Mouse (Mus musculus) heart, embryonic 11.5 days (tissue): Measurements from ENCODE around the gene Gnb2. TPM values are rescaled to one million over a fixed set of nuclear protein-coding genes. Genes with fewer than 3 reads are reported as not detected.
A peak's percentile ranks its signal among the peaks of the same experiment; 100 is the strongest.

Source experiments
- ATAC-seq: fragments of 200-750 bp; cut with Nextera tagmentation; replicated peaks from 2 replicates; pipeline ENCODE4 v1.8.0; 2017; ENCODE audit warnings: moderate library complexity; ENCODE audit not compliant: insufficient number of reproducible peaks, low FRiP score, low TSS enrichment
- H3K27ac ChIP-seq: fragments of 300-500 bp; sonication (generic); 2 replicates; pipeline ENCODE4 v1.5.1; 2014; ENCODE audit warnings: mild to moderate bottlenecking, low read depth, low read length
- H3K27me3 ChIP-seq: fragments of 300-500 bp; sonication (generic); 2 replicates; pipeline ENCODE4 v1.6.1; 2014; ENCODE audit warnings: mild to moderate bottlenecking, low read length, mixed read lengths; ENCODE audit not compliant: control insufficient read depth, insufficient read depth
- H3K36me3 ChIP-seq: fragments of 300-500 bp; sonication (generic); 2 replicates; pipeline ENCODE4 v1.6.1; 2014; ENCODE audit warnings: mild to moderate bottlenecking, low read length, moderate library complexity, mixed read lengths; ENCODE audit not compliant: control insufficient read depth, insufficient read depth
- H3K4me1 ChIP-seq: fragments of 300-500 bp; sonication (generic); 2 replicates; pipeline ENCODE4 v1.6.1; 2014; ENCODE audit warnings: low read length; ENCODE audit not compliant: control insufficient read depth, insufficient read depth
- H3K4me2 ChIP-seq: fragments of 300-500 bp; sonication (generic); 2 replicates; pipeline ENCODE4 v1.6.1; 2014; ENCODE audit warnings: mild to moderate bottlenecking, moderate library complexity
- H3K4me3 ChIP-seq: fragments of 300-500 bp; sonication (generic); 2 replicates; pipeline ENCODE4 v1.5.1; 2014; ENCODE audit warnings: low read depth, low read length
- H3K9ac ChIP-seq: fragments of 300-500 bp; sonication (generic); 2 replicates; pipeline ENCODE4 v1.6.1; 2014; ENCODE audit warnings: mild to moderate bottlenecking, low read depth, low read length, moderate library complexity
- H3K9me3 ChIP-seq: fragments of 300-500 bp; sonication (generic); replicated peaks from 2 replicates; pipeline ENCODE4 v1.6.1; 2016; ENCODE audit warnings: low read length; ENCODE audit not compliant: control insufficient read depth
- WGBS: fragments of 180-500 bp; shearing (Covaris S2); extraction: QIAGEN DNeasy Blood & Tissue Kit; methylation state at CpG from one replicate; pipeline ENCODE4 v1.1.7; 2014; ENCODE audit not compliant: insufficient replicate concordance; 5-methylcytosine and 5-hydroxymethylcytosine counted together
- polyA plus RNA-seq: library from polyadenylated mRNA; unstranded; fragments of >200 nt; fragmentation: Nextera tagmentation; extraction: Ambion mirVana; gene quantifications from 2 replicates; pipeline ENCODE4 v1.2.1, GENCODE M21; 2014

The Gnb2 gene
- polyA plus RNA-seq, 1 experiment from 2014 or later: 318 TPM

DNA sequence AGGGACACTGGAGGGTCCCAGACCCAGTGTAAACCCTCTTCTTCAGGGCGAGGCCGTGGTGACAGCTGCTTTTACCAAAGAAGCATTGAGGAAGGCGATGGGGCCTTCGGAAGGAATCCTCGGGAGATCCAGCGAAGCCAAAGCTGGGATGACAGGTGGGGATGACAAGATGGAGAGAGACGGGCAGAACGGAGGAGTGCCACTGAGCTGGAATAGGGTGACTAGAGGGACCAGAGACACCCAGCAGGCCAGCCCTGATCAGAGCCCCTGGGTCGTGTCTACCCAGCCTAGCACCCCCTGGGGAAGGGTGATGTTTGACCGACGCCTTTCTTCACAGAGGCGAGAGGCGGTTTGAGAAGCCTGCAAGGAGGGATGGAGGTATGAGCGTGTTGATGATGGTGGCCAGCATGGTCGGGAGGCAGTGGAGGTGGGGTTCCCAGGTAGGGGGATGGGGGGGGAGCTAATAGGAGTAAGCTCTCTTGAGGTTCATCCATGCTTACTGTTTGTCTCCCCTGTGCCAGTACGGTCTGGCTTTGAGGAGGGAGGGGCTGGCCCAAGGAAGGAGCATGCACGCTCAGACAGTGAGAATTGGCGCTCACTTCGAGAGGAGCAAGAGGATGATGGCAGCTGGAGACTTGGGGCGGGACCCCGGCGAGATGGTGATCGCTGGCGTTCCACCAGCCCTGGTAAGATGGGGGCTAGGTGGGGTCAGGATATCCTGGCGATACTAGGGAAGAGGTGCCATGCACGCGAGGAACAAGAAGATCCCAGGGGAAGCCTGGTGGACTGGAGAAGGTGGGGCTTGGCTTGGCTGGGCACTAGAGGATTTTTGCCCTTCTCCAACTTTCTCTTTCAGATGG, 13.4 kb downstream of the Gnb2 start:
- Histone ChIP-seq H3K36me3 (peaks cover 58% of the 10 kb centered on the region), H3K27ac (no peak overlapping the region), H3K4me3 (no peak overlapping the region), H3K27me3 (no peaks in the 10 kb centered on the region), H3K9me3 (no peaks in the 10 kb centered on the region), H3K9ac (no peak overlapping the region), H3K4me1 (no peaks in the 10 kb centered on the region), H3K4me2 (no peak overlapping the region)
- 91% methylated on average over 27 of the region's 27 CpGs for WGBS
- no peak for ATAC-seq

DNA sequence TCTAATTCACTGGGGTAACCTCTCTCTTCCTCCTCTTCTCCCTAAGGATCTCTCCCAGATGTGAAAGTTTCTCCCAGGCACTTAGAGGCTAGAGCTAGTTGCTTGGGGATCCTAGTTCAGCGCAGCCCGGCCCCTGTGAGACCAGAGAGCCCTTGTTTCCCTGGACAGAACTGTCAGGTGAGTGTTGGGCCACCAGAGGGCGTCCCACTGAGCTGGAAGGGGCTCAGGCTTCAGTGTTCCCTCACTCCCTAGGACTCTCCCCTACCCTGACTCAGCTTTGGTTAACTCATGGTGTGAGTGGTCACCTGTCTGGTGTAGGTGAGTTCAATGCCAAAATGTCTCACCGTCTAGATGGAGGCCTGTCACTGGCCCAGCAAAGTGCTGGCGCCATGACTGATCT, 14.9 kb downstream of the Gnb2 start, which contains the start of gene Gigyf1:
Gene Gigyf1, plus strand, starts transcription at position 113 of the 400 bp plus-strand sequence.
- 74% methylated on average over 5 of the region's 5 CpGs for whole genome bisulfite sequencing
- Histone ChIP-seq H3K4me3 (no peak within 1 kb of the TSS), H3K27ac (no peak within 1 kb of the TSS), H3K36me3 (peaks cover 43% of the 10 kb centered on the region), H3K9ac (no peak within 1 kb of the TSS), H3K4me1 (peaks cover 5% of the 10 kb centered on the region; the same call in 1 of the 2 replicates), H3K27me3 (no peaks in the 10 kb centered on the region), H3K4me2 (no peak within 1 kb of the TSS), H3K9me3 (no peaks in the 10 kb centered on the region)
- 0 out of 2 replicates have a peak, but pooled peaks have one; percentile 7 for ATAC-seq

DNA sequence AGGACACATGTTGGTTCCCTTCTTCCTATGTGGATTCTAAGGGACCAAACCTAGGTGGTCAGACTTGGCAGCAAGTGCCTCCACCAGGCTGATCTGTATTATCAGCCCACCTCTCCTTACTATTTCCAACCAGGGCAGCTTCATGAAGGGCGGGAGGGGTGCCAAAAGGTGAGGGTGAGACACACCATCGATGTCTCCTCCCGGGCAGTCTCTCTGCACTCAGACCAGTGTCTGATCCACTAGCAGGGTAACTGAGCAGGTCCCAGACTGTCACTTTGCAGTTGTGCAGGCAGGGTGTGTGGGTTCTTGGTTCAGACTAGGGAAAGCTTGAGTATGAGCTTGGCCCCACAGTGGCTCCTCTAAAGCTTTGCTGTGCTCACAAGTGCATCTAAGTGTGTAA, 18.5 kb downstream of the Gnb2 start:
- Histone ChIP-seq H3K9ac (no peak overlapping the region), H3K4me1 (peaks cover 23% of the 10 kb centered on the region), H3K4me2 (no peak overlapping the region), H3K27ac (no peak overlapping the region), H3K27me3 (no peaks in the 10 kb centered on the region), H3K9me3 (no peaks in the 10 kb centered on the region), H3K36me3 (peaks cover 12% of the 10 kb centered on the region), H3K4me3 (no peak overlapping the region)
- no peak for ATAC-seq
- WGBS: 79% methylated on average over 3 of the region's 3 CpGs

DNA sequence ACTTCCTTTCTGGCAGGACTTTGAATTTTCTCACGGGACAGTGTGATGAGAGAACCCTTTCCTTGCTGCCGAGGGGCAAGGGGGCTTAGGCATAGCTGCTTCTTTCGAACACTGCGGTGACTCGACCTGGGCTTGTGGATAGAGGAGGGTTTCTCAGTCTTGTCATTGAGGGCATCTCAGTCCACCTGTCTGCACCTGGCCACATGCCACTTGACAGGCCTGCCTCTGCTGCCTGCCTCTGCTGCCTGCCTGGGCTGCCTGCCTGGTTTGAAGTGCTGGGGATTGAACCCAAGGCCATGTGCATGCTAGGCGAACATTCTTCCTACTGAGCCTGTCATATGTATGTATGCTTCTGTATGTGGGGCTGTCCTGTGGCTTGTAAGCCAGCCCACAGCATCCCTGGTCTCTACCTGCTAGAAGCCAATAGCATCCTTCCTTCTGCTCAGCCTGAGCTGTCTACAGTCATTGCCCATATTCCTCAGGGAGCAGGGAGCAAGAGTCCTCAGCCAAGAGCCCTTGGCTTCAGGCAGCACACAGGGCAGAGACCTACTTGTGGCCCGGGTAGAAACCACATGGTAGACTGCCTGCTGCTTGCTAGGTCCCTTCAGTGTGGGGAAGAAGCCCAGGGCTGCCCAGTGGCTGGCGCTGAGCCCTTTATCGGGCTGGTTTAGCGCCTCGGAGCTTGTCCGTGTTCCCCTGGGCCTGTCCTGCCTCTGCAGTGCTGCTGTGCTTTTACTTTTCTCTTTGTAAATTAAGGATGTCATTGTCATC, 19.2 kb downstream of the Gnb2 start:
- Histone ChIP-seq H3K4me1 (peaks cover 23% of the 10 kb centered on the region), H3K27me3 (no peaks in the 10 kb centered on the region), H3K9me3 (no peaks in the 10 kb centered on the region), H3K9ac (no peak overlapping the region), H3K27ac (no peak overlapping the region), H3K36me3 (peaks cover 6% of the 10 kb centered on the region; the same call in 1 of the 2 replicates), H3K4me3 (no peak overlapping the region), H3K4me2 (no peak overlapping the region)
- ATAC-seq: no peak
- 87% methylated on average over 12 of the region's 12 CpGs for WGBS

DNA sequence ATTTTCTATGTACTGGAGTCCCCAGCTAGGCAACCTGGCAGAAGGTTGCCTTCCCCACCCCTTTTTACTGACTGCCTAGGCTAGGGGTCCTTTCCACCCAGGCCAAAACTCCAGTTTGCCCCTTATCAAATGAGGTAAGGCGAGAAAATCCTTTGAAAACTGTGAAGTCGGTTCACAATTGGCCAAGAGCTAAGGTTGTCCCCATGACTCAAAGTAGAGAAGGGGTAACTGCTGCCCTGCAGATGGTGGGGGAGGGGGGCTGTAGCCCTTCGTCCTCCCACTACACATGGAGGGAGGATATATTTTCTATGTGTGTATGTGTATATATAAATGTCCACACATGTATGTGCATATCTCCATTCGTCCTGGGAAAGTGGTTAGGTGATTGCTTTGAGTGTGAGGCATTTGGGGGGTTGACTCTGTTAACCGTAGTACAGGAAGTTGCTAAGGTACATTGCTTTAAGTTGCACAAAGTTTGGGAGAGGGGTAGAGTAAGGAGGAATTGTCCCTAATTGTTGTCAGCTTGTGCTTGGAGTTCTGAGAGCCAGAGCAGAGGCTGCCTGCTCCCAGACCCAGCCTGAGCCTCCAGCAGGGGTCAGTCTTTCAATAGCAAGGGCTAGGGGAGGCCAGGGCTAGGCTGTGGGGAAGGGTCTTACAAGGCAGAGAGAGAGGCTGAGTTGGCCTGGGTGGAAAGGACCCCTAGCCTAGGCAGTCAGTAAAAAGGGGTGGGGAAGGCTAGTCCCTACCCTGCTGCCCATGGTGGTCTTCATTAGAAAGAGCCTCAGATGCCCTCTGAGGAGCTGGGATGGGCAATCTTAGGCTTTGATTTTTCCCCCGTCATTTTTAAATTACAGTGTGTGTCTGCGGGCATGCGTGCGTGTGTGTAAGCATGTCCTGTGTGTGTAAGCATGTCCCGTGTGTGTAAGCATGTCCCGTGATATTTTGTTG, 20.2 kb downstream of the Gnb2 start:
- ATAC-seq: no peak
- Histone ChIP-seq H3K9ac (no peak overlapping the region), H3K4me3 (no peak overlapping the region), H3K4me2 (no peak overlapping the region), H3K27ac (no peak overlapping the region), H3K36me3 (no peaks in the 10 kb centered on the region), H3K27me3 (no peaks in the 10 kb centered on the region), H3K9me3 (no peaks in the 10 kb centered on the region), H3K4me1 (peaks cover 23% of the 10 kb centered on the region)
- 78% methylated on average over 11 of the region's 11 CpGs for WGBS

DNA sequence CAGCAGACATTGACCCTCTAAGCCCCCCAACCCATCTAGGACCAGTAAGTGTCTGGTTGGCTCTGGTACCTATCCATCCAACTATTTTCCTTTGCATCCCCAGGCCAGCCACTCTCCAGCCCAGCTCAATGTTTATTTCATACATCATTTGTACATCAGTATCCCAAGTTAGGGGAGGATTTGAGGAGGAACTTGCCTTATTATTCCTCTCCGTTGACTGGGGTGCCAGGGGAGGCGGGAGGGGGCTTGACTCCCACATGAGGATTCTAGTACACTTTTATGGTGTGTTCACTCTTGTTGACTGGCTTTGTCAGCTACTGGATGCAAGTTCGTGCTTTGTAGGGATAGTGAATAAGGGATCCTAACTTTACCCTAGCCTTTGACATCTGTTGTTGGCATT, 21.6 kb downstream of the Gnb2 start:
- H3K4me2 ChIP-seq: peak overlapping the region; percentile 95
- H3K9ac ChIP-seq: no peak overlapping the region
- H3K4me3 ChIP-seq: peak overlapping the region; percentile 89
- H3K4me1 ChIP-seq: peaks cover 23% of the 10 kb centered on the region
- WGBS: 78% methylated on average over 3 of the region's 3 CpGs
- no peak overlapping the region for H3K27ac ChIP-seq
- H3K9me3 ChIP-seq: no peaks in the 10 kb centered on the region
- no peaks in the 10 kb centered on the region for H3K36me3 ChIP-seq
- ATAC-seq: no peak
- no peaks in the 10 kb centered on the region for H3K27me3 ChIP-seq

DNA sequence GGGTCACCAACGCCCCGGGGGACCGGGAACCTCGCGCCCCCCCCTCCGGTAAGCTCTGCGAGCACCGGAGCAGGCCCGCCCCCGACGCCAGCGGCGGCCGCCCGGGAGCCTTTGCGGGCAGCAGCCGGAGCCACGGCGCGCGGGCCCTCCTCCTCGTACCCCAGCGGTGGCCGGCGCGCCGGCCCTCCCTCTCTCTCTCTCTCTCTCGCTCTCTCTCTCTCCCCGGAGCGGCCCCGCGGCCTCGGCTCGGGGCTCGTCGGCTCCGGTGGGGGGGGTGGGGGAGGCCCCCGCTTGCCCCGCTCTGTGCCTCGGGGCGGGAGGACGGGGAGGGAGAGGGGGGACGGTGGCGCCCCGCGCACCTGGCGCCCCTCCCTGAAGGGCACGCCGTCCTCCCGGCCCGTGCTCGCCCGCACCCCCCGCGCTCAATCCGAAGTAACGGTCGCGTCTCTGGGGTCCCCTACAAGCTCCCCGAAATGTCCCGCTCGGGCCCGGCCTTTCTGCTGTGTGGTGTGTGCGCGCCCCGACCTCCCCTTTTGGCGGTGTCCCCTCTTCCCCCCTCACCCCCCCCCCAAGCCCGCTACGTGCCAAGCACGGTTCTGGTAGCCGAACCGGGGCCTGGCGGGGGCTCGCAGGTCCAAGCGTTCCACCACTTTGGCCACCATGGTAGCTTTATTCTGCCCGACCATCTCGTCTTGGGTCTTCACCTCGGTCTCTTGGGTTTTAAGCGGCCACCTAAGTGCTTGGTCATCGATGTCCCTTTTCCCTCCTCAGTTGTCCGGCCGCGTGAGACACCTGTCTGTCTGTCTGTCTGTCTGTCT, 22.5 kb downstream of the Gnb2 start:
- peak; percentile 55 for ATAC-seq
- Histone ChIP-seq H3K27ac (peak overlapping the region; percentile 78), H3K9ac (peak overlapping the region; percentile 99), H3K27me3 (no peaks in the 10 kb centered on the region), H3K4me3 (peak overlapping the region; percentile 89), H3K9me3 (no peaks in the 10 kb centered on the region), H3K36me3 (no peaks in the 10 kb centered on the region), H3K4me1 (peaks cover 23% of the 10 kb centered on the region), H3K4me2 (peak overlapping the region; percentile 95)
- under 1% methylated on average over 36 of the region's 83 CpGs for WGBS
